Mouse (Mus musculus): Measurements from ENCODE around the gene Olfr1150-ps1. TPM values are rescaled to one million over a fixed set of nuclear protein-coding genes. Genes with fewer than 3 reads are reported as not detected.

Gene Olfr1150-ps1
- polyA plus RNA-seq (2017; shearing (Covaris generic)) = not detected

DNA sequence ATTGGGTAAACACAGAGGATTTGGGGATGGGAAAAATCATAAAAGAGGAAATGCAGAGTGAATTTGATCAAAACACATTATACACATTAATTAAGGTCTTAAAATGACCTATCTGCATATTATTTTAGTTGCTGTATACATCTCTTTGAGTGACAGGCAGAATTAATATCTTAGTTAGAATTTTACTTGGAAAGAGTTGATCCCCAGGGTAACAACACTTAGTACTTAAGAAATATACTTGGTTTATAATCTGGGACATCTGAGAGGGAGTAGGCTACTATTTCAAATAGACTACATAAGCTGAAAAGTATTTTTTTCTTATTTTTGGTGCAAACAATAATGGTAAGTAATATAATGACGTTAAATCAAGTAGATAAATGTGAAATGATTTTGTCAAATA is at the start of gene Olfr1150-ps1:
Olfr1150-ps1 (plus strand) TSS at position 301 of the 400 bp plus-strand sequence.

DNA sequence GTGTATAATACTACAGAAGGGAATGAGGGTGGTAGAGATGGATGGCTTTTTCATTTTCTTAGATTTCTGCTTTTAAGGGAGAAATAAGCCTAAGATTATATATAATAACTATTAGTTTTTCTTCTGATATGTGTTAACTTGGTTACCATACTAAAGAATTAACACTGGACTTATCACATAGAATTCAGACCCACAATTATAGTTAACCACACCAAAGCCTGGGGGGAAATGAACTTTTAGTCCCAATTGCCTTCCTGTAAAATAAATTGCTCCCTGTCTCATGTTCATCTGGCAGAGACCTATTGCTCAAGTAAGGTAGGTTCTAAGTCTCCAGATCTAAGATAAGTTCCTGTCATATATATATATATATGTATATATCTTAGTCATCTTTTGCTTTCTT is 43.5 kb upstream of the Olfr1150-ps1 start, which contains the start of gene Olfr1143:
Olfr1143 (plus strand) TSS at position 301 of the 400 bp plus-strand sequence.

DNA sequence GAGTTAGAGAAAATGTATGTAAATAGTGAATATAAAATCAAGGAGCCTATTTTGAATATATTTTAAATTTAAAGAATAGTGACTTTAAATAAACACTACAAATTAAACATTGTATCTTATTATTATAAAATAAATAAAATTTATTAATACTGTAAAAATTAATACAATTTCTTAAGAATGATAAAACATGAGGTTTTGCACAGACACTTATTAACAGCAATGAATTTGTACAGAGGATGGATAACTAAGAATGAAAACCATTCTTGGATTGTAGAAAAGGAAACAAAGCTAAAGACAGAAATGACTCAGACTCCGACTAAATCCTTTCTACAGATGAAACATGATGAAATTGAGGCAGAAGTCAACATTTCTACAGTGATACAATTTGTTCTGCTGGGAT is 34.3 kb upstream of the Olfr1150-ps1 start, which contains the start of gene Olfr1145:
Olfr1145 (plus strand) TSS at position 301 of the 400 bp plus-strand sequence.

DNA sequence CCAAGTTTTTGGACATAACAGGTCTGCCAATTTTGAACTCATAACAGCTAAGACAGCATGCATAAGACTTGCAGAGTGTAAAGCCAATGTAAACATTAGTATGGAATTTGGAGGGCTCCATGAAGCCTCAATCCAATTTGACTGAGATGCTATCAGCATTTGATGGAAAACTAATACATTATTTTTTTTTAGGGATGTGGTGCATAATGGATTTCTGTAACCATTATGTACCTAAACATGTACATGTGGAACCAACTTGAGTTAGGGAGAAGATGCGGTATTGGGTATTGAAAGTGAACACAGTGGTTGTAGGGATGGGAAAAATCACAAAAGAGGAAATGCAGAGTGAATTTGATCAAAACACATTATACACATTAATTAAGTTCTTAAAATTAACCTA is 13.6 kb upstream of the Olfr1150-ps1 start, which contains the start of gene Olfr1148:
Olfr1148 (plus strand) TSS at position 301 of the 400 bp plus-strand sequence.

DNA sequence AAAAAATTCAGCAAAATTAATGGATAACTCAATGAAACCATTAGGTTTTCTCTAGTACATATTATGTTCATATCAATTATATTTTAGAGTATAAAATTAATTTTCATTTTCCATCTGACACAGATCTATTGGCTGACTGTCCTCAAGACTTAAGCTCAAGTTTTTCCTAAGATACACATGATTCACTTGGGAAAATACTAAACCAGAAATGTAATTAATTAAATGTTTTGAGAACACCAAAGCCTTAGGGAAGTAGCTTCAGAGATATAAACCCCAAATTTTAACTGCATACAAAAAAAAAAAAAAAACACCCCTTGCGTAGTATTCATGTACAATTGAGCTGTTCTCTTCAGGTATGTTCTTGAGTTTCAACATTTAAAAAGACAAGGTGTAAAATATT is 11.8 kb downstream of the Olfr1150-ps1 start, which contains the start of gene Olfr1151:
Olfr1151 (plus strand) TSS at position 301 of the 400 bp plus-strand sequence.

DNA sequence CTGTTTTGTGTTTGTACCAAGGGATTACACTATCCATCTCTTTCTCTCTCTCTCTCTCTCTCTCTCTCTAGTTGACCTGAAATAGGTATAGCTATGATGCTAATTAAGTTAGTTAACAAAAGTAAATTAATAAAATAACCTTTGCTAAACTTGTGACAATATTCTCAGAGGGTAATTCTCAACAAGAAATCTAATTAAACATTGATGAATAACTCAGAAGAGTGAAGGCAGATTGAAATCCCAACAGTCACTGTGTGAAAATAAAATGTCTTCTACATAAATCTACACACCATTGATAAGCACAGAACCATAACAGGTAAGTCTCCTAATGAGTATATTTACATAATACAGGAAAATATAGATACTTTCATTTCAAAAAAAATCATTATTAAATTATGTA is 22.4 kb downstream of the Olfr1150-ps1 start, which contains the start of gene Olfr1152:
Olfr1152 (plus strand) TSS at position 301 of the 400 bp plus-strand sequence.

DNA sequence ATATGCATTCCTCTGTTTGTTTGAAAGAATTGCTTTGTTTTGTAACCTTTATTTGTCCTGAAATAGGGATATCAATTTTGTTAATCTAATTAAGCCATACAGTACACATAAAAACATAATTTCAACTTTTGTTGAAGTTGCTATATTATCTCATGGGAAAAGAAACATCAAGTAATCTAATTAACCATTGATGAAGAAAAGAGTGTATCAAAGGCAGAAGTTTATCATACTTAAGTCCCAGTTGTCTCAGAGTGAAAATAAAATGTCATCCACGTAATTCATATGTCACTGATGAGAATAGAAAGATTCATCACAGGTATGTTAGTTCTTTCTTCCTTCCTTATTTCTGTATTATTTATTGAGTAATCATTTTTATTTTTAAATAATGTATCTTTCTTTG is 50.9 kb downstream of the Olfr1150-ps1 start, which contains the start of gene Olfr1153:
Olfr1153 (plus strand) TSS at position 301 of the 400 bp plus-strand sequence.

Other genes starting within 250 kb of the Olfr1150-ps1 start
- not detected for gene Olfr1130, start 237.8 kb upstream of the Olfr1150-ps1 start, polyA plus RNA-seq (2017; shearing (Covaris generic))
- not detected for gene Olfr1131, start 216.9 kb upstream of the Olfr1150-ps1 start, polyA plus RNA-seq (2017; shearing (Covaris generic))
- gene Olfr1132, start 206.5 kb upstream of the Olfr1150-ps1 start, polyA plus RNA-seq (2017; shearing (Covaris generic)) = not detected
- gene Olfr1133, start 196.6 kb upstream of the Olfr1150-ps1 start, polyA plus RNA-seq (2017; shearing (Covaris generic)) = not detected
- not detected for gene Olfr1134, start 185.5 kb upstream of the Olfr1150-ps1 start, polyA plus RNA-seq (2017; shearing (Covaris generic))
- not detected for gene Olfr1135, start 170.3 kb upstream of the Olfr1150-ps1 start, polyA plus RNA-seq (2017; shearing (Covaris generic))
- not detected for gene Olfr1136, start 150.0 kb upstream of the Olfr1150-ps1 start, polyA plus RNA-seq (2017; shearing (Covaris generic))
- not detected for gene Olfr1137, start 130.8 kb upstream of the Olfr1150-ps1 start, polyA plus RNA-seq (2017; shearing (Covaris generic))
- 0.41 TPM for gene Olfr1138, start 104.0 kb upstream of the Olfr1150-ps1 start, polyA plus RNA-seq (2017; shearing (Covaris generic))
- not detected for gene Olfr1140, start 100.2 kb upstream of the Olfr1150-ps1 start, polyA plus RNA-seq (2017; shearing (Covaris generic))
- not detected for gene Olfr1141, start 90.0 kb upstream of the Olfr1150-ps1 start, polyA plus RNA-seq (2017; shearing (Covaris generic))
- gene Olfr152, start 64.5 kb upstream of the Olfr1150-ps1 start, polyA plus RNA-seq (2017; shearing (Covaris generic)) = not detected
- gene Olfr1143, start 43.4 kb upstream of the Olfr1150-ps1 start, polyA plus RNA-seq (2017; shearing (Covaris generic)) = not detected
- gene Olfr1145, start 34.2 kb upstream of the Olfr1150-ps1 start, polyA plus RNA-seq (2017; shearing (Covaris generic)) = not detected
- 0.28 TPM for gene Olfr1148, start 13.5 kb upstream of the Olfr1150-ps1 start, polyA plus RNA-seq (2017; shearing (Covaris generic))
- not detected for gene Olfr1151, start 11.9 kb downstream of the Olfr1150-ps1 start, polyA plus RNA-seq (2017; shearing (Covaris generic))
- gene Olfr1152, start 22.5 kb downstream of the Olfr1150-ps1 start, polyA plus RNA-seq (2017; shearing (Covaris generic)) = 0.09 TPM
- not detected for gene Olfr1153, start 51.0 kb downstream of the Olfr1150-ps1 start, polyA plus RNA-seq (2017; shearing (Covaris generic))
- not detected for gene Olfr1154, start 61.2 kb downstream of the Olfr1150-ps1 start, polyA plus RNA-seq (2017; shearing (Covaris generic))
- not detected for gene Olfr1155, start 101.1 kb downstream of the Olfr1150-ps1 start, polyA plus RNA-seq (2017; shearing (Covaris generic))
- 0.20 TPM for gene Olfr1156, start 109.1 kb downstream of the Olfr1150-ps1 start, polyA plus RNA-seq (2017; shearing (Covaris generic))
- gene Olfr1157, start 124.3 kb downstream of the Olfr1150-ps1 start, polyA plus RNA-seq (2017; shearing (Covaris generic)) = not detected
- gene Olfr74, start 130.7 kb downstream of the Olfr1150-ps1 start, polyA plus RNA-seq (2017; shearing (Covaris generic)) = not detected
- gene Olfr1158, start 146.1 kb downstream of the Olfr1150-ps1 start, polyA plus RNA-seq (2017; shearing (Covaris generic)) = not detected
- gene Olfr1160, start 164.3 kb downstream of the Olfr1150-ps1 start, polyA plus RNA-seq (2017; shearing (Covaris generic)) = 0.16 TPM
- gene Olfr1161, start 178.8 kb downstream of the Olfr1150-ps1 start, polyA plus RNA-seq (2017; shearing (Covaris generic)) = not detected
- not detected for gene Olfr73, start 193.7 kb downstream of the Olfr1150-ps1 start, polyA plus RNA-seq (2017; shearing (Covaris generic))
- gene Olfr1162, start 207.1 kb downstream of the Olfr1150-ps1 start, polyA plus RNA-seq (2017; shearing (Covaris generic)) = 0.10 TPM
- not detected for gene Olfr1163, start 227.8 kb downstream of the Olfr1150-ps1 start, polyA plus RNA-seq (2017; shearing (Covaris generic))
- not detected for gene Olfr1164, start 250.0 kb downstream of the Olfr1150-ps1 start, polyA plus RNA-seq (2017; shearing (Covaris generic))

Data from effector memory CD4-positive, alpha-beta T cell, adult 7 months (primary cell).